Mouse (Mus musculus) forebrain, embryonic 13.5 days (tissue): ENCODE results near the gene Asb18. TPM values are rescaled to one million over a fixed set of nuclear protein-coding genes. Genes with fewer than 3 reads are reported as not detected.
A peak's percentile ranks its signal among the peaks of the same experiment; 100 is the strongest.

Experiments used
- ATAC-seq: fragments of 200-750 bp; cut with Nextera tagmentation; 2 replicates; pipeline ENCODE4 v1.8.0; 2017
- H3K27ac ChIP-seq: fragments of 300-500 bp; sonication (generic); 2 replicates; pipeline ENCODE4 v1.5.1; 2015; ENCODE audit warnings: inconsistent platforms, mild to moderate bottlenecking, moderate library complexity
- H3K27me3 ChIP-seq: fragments of 300-500 bp; sonication (generic); 2 replicates; pipeline ENCODE4 v1.6.1; 2015; ENCODE audit warnings: mild to moderate bottlenecking, inconsistent platforms
- H3K36me3 ChIP-seq: fragments of 300-500 bp; sonication (generic); 2 replicates; pipeline ENCODE4 v1.6.1; 2015; ENCODE audit warnings: mild to moderate bottlenecking, inconsistent platforms; ENCODE audit not compliant: poor library complexity, severe bottlenecking
- H3K4me1 ChIP-seq: fragments of 300-500 bp; sonication (generic); 2 replicates; pipeline ENCODE4 v1.6.1; 2015; ENCODE audit warnings: inconsistent platforms
- H3K4me2 ChIP-seq: fragments of 300-500 bp; sonication (generic); 2 replicates; pipeline ENCODE4 v1.6.1; 2015; ENCODE audit warnings: inconsistent platforms, mild to moderate bottlenecking, moderate library complexity
- H3K4me3 ChIP-seq: fragments of 300-500 bp; sonication (generic); 2 replicates; pipeline ENCODE4 v1.5.1; 2015; ENCODE audit warnings: mild to moderate bottlenecking, inconsistent platforms
- H3K9ac ChIP-seq: fragments of 300-500 bp; sonication (generic); 2 replicates; pipeline ENCODE4 v1.6.1; 2015; ENCODE audit warnings: mild to moderate bottlenecking, inconsistent platforms
- H3K9me3 ChIP-seq: fragments of 300-500 bp; sonication (generic); replicated peaks from 2 replicates; pipeline ENCODE4 v1.6.1; 2016; ENCODE audit warnings: inconsistent platforms
- WGBS: fragments of 180-500 bp; shearing (Covaris S2); methylation state at CpG from one replicate; pipeline ENCODE4 v1.1.7; 2015; 5-methylcytosine and 5-hydroxymethylcytosine counted together
- polyA plus RNA-seq: library from polyadenylated mRNA; unstranded; fragments of >200 nt; fragmentation: Nextera tagmentation; extraction: Ambion mirVana; gene quantifications from 2 replicates; pipeline ENCODE4 v1.2.1, GENCODE M21; 2015

Asb18 gene
- polyA plus RNA-seq, 1 experiment from 2014 or later = 0.14 TPM

GRCm38 (mm10) chr1:89930551-89930950 is 83.9 kb downstream of the Asb18 start:
- Histone ChIP-seq H3K4me1 (peaks cover 75% of the 10 kb centered on the region), H3K27ac (peak overlapping the region; percentile 61), H3K9ac (peak overlapping the region; percentile 60), H3K27me3 (peaks cover 100% of the 10 kb centered on the region), H3K9me3 (no peaks in the 10 kb centered on the region), H3K4me2 (peak overlapping the region; percentile 63), H3K36me3 (no peaks in the 10 kb centered on the region), H3K4me3 (peak overlapping the region; percentile 42)
- ATAC-seq = peak; percentile 31
- WGBS = under 1% methylated on average over 45 of the region's 45 CpGs

DNA sequence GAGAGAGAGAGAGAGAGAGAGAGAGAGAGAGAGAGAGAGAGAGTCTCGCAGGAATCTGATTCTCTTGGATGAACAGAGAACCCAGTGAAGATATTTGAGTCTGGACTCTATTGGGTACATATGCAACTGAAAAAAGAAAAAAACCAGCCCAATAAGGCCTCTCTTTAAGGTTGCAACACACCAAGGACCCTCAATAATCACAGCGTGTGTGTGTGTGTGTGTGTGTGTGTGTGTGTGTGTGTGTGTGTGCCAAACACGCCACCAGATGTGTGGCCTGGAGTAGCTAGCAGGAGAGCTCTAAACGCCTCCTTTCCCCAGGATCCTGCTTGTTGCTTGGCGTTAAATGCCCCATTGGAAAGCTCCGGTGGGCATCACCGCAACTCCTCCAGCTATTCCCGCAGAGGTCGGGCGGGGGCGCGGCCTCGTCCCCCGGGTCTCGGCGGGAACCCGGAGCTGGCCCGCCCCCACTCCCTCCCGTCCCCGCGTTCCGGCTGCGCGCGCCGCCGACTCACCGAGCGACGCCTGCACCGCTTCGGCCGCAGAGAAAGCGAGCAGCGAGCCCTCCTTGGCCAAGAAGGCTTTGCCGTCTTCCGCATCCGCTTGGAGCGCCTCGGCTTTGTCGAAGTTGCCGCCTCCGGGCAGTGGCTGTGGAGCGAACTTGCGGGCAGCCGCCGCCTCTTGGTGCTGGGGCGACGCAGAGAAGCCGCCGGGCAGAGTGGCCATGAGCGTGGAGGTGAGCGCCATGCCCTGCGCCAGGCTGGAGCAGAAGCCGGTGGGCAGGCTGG is 84.6 kb downstream of the Asb18 start:
- H3K4me3 ChIP-seq = peak overlapping the region; percentile 42
- peak overlapping the region; percentile 61 for H3K27ac ChIP-seq
- peaks cover 100% of the 10 kb centered on the region for H3K27me3 ChIP-seq
- peaks cover 76% of the 10 kb centered on the region for H3K4me1 ChIP-seq
- peak overlapping the region; percentile 60 for H3K9ac ChIP-seq
- H3K9me3 ChIP-seq = no peaks in the 10 kb centered on the region
- under 1% methylated on average over 36 of the region's 55 CpGs for WGBS
- ATAC-seq = no peak
- no peaks in the 10 kb centered on the region for H3K36me3 ChIP-seq
- H3K4me2 ChIP-seq = peak overlapping the region; percentile 63

GRCm38 (mm10) chr1:89929181-89929580 is 85.3 kb downstream of the Asb18 start:
- Histone ChIP-seq H3K27ac (no peak overlapping the region), H3K4me2 (peak overlapping the region; percentile 12)
- ATAC-seq = no peak

DNA sequence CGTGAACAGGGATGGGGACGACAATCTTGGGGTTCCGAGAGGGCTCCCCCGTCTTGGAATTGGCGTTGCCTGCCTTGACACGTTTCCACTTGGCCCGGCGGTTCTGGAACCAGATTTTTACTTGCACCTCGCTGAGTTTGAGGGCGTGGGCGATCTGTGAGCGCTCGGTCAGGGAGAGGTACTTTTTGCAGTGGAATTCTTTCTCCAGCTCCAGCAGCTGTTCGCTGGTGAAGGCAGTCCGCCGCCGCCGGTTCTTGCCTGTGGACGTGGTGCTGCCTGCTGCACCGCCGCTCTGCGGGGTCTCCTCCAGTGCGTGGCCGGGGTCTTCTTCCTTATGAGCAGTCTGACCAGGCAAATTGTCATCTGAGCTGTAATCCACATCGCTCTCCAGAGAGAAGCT is 85.8 kb downstream of the Asb18 start:
- Histone ChIP-seq H3K4me2 (peak overlapping the region; percentile 12), H3K9ac (peak overlapping the region; percentile 6; the same call in 1 of the 2 replicates), H3K27ac (no peak overlapping the region), H3K36me3 (no peaks in the 10 kb centered on the region), H3K9me3 (no peaks in the 10 kb centered on the region), H3K4me3 (peak overlapping the region; percentile 42), H3K27me3 (peaks cover 100% of the 10 kb centered on the region), H3K4me1 (peaks cover 74% of the 10 kb centered on the region)
- WGBS = 3% methylated on average over 25 of the region's 25 CpGs
- ATAC-seq = no peak

More at GRCm38 (mm10) chr1:89929181-89929580, 85.3 kb downstream of the Asb18 start:
- H3K4me3 ChIP-seq = peak overlapping the region; percentile 42
- H3K36me3 ChIP-seq = no peaks in the 10 kb centered on the region
- no peak overlapping the region; the same call in 1 of the 2 replicates for H3K9ac ChIP-seq
- peaks cover 100% of the 10 kb centered on the region for H3K27me3 ChIP-seq
- H3K4me1 ChIP-seq = peaks cover 75% of the 10 kb centered on the region
- no peaks in the 10 kb centered on the region for H3K9me3 ChIP-seq
- WGBS = 1% methylated on average over 6 of the region's 6 CpGs

DNA sequence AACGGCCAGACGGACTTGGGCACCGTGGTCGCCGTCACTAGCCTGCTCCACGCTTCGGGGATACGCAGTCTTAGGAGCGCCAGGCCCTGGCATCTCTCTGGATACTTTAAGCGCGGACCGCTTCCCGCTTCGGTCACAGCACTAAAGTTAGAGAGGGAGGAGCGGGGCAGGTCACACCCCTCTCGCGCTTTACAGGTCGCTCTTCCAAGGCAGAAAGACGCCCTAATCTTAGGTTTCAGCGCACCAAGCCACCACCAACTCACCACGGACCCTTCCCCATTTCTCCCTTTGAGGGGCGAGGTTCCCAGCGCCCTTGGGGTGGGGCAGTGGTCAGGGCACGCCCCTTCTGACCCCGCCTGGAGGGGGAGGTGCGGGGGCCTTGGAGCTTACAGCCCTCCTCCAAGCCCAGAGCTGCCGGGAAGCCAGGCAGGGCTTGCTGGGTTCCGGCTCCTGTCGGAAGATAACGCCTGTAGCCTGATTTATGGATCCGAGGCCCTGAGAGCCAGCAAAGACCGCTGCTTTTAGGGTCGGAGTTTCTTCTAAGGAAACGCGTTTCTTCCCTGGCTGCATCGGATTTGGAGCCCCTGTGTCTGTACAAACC is 87.3 kb downstream of the Asb18 start:
- Histone ChIP-seq H3K4me3 (peak overlapping the region; percentile 42), H3K4me2 (peak overlapping the region; percentile 11)

GRCm38 (mm10) chr1:89926583-89927060 is 87.8 kb downstream of the Asb18 start:
- H3K9me3 ChIP-seq = no peaks in the 10 kb centered on the region
- peaks cover 100% of the 10 kb centered on the region for H3K27me3 ChIP-seq
- no peak overlapping the region for H3K27ac ChIP-seq
- no peak for ATAC-seq
- H3K4me3 ChIP-seq = peak overlapping the region; percentile 42; the same call in 1 of the 2 replicates
- 4% methylated on average over 9 of the region's 9 CpGs for WGBS
- peak overlapping the region; percentile 11 for H3K4me2 ChIP-seq
- 0 out of 2 replicates have a peak overlapping the region, but pooled peaks have one; percentile 8 for H3K9ac ChIP-seq
- H3K4me1 ChIP-seq = peaks cover 68% of the 10 kb centered on the region
- H3K36me3 ChIP-seq = no peaks in the 10 kb centered on the region

More for the DNA sequence above, 87.3 kb downstream of the Asb18 start:
- Histone ChIP-seq H3K36me3 (no peaks in the 10 kb centered on the region), H3K4me1 (peaks cover 73% of the 10 kb centered on the region), H3K27me3 (peaks cover 100% of the 10 kb centered on the region), H3K9ac (0 out of 2 replicates have a peak overlapping the region, but pooled peaks have one; percentile 41), H3K27ac (no peak overlapping the region), H3K9me3 (no peaks in the 10 kb centered on the region)
- ATAC-seq = no peak
- 1% methylated on average over 36 of the region's 36 CpGs for WGBS

DNA sequence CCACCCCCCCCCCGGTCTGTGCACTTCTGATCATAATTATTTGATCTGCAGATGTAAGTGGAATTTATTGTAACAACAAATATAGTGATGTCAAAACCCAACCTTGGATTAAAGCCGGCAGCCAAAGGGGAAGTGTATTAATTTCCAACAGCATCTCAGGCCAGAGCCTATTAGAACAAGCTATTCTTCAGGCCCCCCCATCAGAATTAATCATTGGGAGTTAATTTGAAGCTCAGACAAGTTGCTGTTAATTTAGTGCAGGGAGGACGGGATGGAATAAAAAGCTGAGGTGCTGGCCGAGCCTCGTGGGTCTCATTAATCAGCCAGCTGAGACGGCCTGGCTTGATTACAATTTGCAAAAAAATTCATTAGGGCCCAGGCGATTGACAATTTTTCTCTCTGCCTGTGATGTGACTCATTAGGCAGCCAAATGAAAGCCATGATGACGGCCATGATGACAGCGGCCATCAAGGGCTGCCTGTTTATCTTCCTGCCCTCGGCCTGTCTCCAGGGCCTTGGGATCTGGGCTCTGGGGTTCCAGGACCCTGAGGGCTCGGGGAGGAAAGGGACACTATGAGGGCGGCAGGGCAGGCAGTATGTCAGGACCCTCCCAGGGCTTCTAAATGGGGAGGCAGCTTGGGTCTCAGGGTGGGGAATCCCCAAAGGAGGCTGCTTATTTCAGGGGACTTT is 88.8 kb downstream of the Asb18 start:
- Histone ChIP-seq H3K4me1 (peaks cover 58% of the 10 kb centered on the region), H3K4me2 (peak overlapping the region; percentile 11), H3K27me3 (peaks cover 100% of the 10 kb centered on the region), H3K9me3 (no peaks in the 10 kb centered on the region), H3K9ac (no peak overlapping the region), H3K36me3 (no peaks in the 10 kb centered on the region), H3K27ac (no peak overlapping the region), H3K4me3 (peak overlapping the region; percentile 3; the same call in 1 of the 2 replicates)
- WGBS = 8% methylated on average over 12 of the region's 12 CpGs
- ATAC-seq = no peak

DNA sequence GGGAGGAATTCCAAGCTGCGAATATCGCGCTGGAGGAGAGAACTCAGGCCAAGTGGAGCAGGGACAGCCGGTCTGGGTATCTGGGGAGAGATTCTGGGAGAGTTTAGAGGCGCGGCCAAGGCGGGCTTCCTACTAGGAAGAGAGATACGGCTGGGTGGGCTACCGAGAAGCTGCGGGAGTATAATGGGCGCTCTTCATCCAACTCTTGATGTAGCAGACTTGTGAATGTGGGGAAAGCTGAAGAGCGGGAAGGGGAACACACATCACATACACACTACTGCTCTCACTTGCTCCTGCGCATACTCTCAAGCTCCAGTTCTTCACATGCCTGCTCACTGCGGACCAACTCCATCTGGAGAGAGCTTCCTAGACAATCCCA is 90.8 kb downstream of the Asb18 start:
- Histone ChIP-seq H3K4me3 (no peak overlapping the region), H3K4me1 (peaks cover 42% of the 10 kb centered on the region), H3K27ac (no peak overlapping the region), H3K9me3 (no peaks in the 10 kb centered on the region), H3K4me2 (peak overlapping the region; percentile 24), H3K9ac (no peak overlapping the region), H3K27me3 (peaks cover 100% of the 10 kb centered on the region), H3K36me3 (no peaks in the 10 kb centered on the region)
- WGBS = 3% methylated on average over 14 of the region's 14 CpGs
- no peak for ATAC-seq

DNA sequence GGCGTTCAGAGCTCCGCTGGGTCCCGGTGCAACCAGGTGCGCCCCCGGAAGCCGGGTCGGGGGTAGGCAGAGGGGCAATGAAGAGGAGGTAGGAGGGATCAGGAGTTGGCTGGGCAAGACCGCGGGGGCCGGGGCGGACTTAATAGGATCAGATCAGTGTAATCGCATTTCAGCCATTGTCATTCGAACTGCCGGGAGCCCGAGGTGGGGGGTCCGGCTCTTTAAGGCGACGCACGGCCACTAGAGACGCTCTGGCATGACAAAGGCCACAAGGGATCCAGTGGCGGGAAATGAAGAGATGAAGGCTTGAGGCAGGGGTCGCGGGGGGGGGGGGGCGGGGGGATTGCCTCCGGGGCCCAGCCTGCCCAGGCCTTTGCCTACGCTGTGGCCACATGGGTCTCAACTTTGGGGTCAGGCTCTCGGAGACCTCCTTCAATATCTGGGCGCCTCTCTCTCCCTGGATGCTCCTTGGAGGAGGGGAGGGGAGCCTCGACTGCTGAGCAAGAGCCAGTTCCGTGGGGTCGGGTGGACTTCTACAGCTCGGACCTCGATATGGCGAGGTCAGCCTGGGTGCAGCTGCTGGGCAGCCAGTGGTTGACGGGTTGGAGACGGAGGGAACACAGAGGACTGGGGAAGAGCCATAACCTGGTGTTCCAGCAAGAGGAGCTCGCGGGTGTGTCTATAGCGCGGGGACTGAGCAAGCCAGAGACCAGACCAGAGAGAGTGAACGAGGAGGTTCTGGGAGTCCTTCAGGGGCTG is 91.4 kb downstream of the Asb18 start:
- no peak for ATAC-seq
- no peaks in the 10 kb centered on the region for H3K9me3 ChIP-seq
- H3K9ac ChIP-seq = no peak overlapping the region
- H3K27ac ChIP-seq = no peak overlapping the region
- H3K4me2 ChIP-seq = peak overlapping the region; percentile 24
- 0 out of 2 replicates have a peak overlapping the region, but pooled peaks have one; percentile 12 for H3K4me3 ChIP-seq
- WGBS = under 1% methylated on average over 39 of the region's 41 CpGs
- no peaks in the 10 kb centered on the region for H3K36me3 ChIP-seq
- peaks cover 100% of the 10 kb centered on the region for H3K27me3 ChIP-seq
- peaks cover 41% of the 10 kb centered on the region for H3K4me1 ChIP-seq

GRCm38 (mm10) chr1:89922282-89922681 is 92.2 kb downstream of the Asb18 start:
- Histone ChIP-seq H3K36me3 (no peaks in the 10 kb centered on the region), H3K27ac (no peak overlapping the region), H3K4me3 (no peak overlapping the region), H3K9me3 (no peaks in the 10 kb centered on the region), H3K4me1 (peaks cover 41% of the 10 kb centered on the region), H3K27me3 (peaks cover 100% of the 10 kb centered on the region), H3K9ac (no peak overlapping the region), H3K4me2 (no peak overlapping the region)
- under 1% methylated on average over 7 of the region's 7 CpGs for WGBS
- ATAC-seq = no peak

DNA sequence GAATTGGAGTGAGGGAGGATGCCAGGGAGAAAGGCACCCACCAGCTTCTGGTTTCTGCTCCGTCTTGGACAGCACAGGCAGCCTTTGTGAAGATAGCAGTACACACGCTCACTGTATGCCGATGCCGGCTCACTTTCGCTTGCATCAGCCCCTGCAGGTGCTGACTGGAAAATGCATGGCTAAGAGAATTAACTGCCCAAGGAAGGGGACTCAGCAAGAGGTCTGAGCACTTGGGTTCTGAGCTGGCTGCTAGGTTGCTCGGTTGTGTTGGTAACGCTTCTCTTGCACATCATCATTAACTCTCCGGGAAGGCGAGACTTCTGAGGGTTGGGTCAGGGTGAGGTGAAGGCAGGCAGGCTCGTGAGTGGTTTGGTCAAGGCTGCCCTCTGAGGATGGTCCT is 92.7 kb downstream of the Asb18 start:
- Histone ChIP-seq H3K4me2 (no peak overlapping the region), H3K36me3 (no peaks in the 10 kb centered on the region), H3K27ac (no peak overlapping the region), H3K4me1 (peaks cover 36% of the 10 kb centered on the region), H3K9me3 (no peaks in the 10 kb centered on the region), H3K27me3 (peaks cover 100% of the 10 kb centered on the region), H3K4me3 (no peak overlapping the region), H3K9ac (no peak overlapping the region)
- no peak for ATAC-seq
- WGBS = 6% methylated on average over 10 of the region's 10 CpGs
